Mouse (Mus musculus): ENCODE data around the gene Cyp2b13.
"Not testable (repeated sequence)": the region's sequence is repeated elsewhere in the genome, so short reads cannot be mapped to it uniquely, and the experiment has no call there.

Cyp2b13 gene

DNA sequence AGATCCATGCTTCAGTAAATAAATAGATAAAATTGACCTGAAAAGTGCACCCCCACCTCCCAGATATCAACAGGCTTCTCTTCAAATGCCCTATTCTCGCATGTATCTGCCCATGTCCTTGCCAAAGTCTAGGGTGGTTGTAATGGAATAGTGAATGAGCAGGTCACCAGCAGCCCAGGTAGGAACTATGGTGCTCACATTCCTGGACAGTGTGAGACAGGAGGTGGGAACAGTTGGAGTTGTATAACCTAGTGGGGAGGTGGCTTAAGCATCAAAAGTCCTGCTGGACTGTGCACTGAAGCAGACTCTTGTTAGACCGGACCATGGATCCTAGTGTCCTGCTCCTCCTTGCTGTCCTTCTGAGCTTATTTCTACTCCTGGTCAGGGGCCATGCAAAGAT lies at the start of gene Cyp2b13:
Cyp2b13 (plus strand) TSS at position 301 of the 400 bp plus-strand sequence.
- DNase-seq (ENCODE audit: extremely low spot score, low spot score) = not testable (repeated sequence)

GRCm38 (mm10) chr7:26019814-26020332 lies 41.4 kb upstream of the Cyp2b13 start:
- DNase-seq (ENCODE audit: extremely low spot score, low spot score) = not testable (repeated sequence)

DNA sequence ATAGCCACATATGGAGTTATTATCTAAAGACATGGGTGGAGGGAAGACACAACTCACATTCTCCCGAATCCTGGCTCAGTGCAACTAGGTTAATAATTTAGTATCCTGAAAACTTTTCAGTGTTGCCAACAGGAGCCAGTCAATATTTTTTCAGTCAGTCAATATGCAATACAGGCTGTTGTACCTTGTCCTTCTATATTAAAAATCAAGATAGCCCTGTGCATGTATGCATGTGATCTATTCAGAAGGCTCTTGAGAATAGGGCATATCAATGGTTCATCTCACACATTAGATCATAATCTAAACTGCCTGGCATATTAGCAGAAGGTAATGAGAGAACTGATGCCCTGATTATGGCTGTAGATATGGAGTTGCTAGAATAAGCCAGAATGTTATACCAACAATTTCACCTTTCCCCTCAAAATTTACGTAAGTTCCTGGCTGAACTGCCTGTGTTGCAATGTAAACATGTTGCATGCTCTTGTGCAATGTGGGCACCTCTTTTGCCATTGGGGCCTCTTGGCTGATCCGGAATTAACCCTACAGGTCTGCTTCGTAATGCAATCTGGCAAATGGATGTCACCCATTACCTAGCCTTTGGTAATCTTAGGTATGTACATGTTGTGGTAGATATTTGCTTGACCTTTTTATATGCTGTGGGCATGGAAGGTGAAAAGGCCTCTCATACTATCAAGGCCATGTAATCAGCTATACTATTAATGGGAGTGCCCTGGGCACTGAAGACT lies 6.2 kb upstream of the Cyp2b13 start:
- not testable (repeated sequence) for DNase-seq (ENCODE audit: extremely low spot score, low spot score)

GRCm38 (mm10) chr7:26071677-26072076 lies 10.4 kb downstream of the Cyp2b13 start:
- not testable (repeated sequence) for DNase-seq (ENCODE audit: extremely low spot score, low spot score)

DNA sequence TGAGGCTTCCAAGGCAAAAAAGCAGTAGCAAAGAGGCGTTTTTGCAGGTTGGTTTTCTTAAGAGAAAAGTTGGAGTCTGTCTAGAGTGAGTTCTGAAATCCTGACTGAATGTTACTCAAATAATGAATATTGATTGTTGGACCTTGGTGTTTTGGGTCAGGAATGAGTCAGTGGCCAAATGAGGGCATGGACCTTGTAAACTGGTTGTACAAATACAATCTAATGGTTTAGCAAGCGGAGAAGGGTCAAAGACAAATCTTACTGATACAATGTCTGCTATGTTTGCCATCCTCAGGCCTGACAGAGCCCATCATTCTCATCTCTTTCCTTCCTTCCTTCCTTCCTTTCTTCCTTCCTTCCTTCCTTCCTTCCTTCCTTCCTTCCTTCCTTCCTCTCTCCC lies 21.3 kb downstream of the Cyp2b13 start:
- DNase-seq (ENCODE audit: extremely low spot score, low spot score) = no peak

- no peak for DNase-seq (ENCODE audit: extremely low spot score, low spot score)
Measured at GRCm38 (mm10) chr7:26087391-26087790, 26.1 kb downstream of the Cyp2b13 start.

DNA sequence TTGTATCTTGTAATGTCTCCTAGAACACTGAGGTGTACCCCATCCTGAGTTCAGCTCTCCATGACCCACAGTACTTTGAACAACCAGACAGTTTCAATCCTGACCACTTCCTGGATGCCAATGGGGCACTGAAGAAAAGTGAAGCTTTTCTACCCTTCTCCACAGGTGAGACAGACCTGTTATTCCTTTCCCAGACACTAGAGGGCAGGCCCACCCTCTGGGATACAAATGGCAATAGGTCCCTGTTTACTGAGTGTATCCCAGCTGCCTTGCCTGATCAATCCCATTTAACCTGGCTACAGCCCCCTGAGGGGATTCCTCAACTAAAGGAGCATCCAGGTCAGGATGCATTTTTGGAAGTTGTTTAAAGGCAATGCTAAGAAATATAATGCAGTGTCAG lies 27.3 kb downstream of the Cyp2b13 start:
- DNase-seq (ENCODE audit: extremely low spot score, low spot score) = not testable (repeated sequence)

DNA sequence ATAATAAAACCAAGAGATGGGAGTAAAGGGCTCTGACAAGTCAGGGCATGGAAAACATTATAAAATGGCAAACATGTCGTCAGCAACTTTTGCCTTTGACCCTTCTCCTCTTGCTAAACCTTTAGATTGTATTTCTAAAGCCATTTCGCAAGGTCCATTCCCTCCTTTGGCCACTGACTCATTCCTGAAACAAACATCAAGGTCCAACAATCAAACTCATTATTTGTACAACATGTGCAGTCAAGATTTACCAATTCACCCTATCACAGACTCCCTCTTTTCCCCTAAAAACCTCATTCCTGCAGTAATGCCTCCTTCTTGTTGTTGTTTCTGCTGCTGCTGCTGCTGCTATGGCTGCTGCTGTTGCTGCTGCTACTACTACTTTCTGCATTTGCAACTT lies 78.3 kb downstream of the Cyp2b13 start:
- DNase-seq (ENCODE audit: extremely low spot score, low spot score) = not testable (repeated sequence)

DNA sequence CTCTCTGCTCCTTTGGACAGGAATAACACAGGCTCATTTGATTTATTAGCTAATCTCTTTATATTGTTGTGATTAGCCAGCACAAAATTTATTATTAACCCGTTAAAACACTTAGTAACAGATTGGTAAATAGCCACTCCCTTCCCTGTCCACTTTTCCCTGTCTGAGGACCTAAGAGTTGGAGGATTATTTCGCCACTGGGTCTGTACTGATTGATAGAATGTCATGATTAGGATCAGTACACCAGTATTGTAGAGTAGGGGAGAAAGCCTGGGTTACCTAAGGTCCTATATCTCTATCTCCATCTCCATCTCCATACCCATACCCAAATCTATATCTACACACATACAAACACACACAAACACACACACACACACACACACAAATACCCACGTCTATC lies 82.4 kb downstream of the Cyp2b13 start:
- DNase-seq (ENCODE audit: extremely low spot score, low spot score) = not testable (repeated sequence)
